Mouse (Mus musculus) bone marrow, adult 2 months (tissue): ENCODE measurements around the gene Lrba. TPM values are rescaled to one million over a fixed set of nuclear protein-coding genes. Genes with fewer than 3 reads are reported as not detected.

Experiments
- H3K27ac ChIP-seq: fragments of 200-500 bp; 2 replicates; pipeline ENCODE4 v1.5.1; 2012; ENCODE audit warnings: low read depth, mild to moderate bottlenecking, control low read depth, inconsistent platforms, low read length; ENCODE audit not compliant: control insufficient read depth, poor library complexity, insufficient read depth
- H3K4me1 ChIP-seq: fragments of 200-500 bp; 2 replicates; pipeline ENCODE4 v1.6.1; 2011; ENCODE audit warnings: low read length; ENCODE audit not compliant: control insufficient read depth, insufficient read depth
- H3K4me3 ChIP-seq: fragments of 200-500 bp; replicated peaks from 2 replicates; pipeline ENCODE3; 2011; ENCODE audit warnings: mild to moderate bottlenecking, low read depth, low read length, control low read depth; ENCODE audit not compliant: control insufficient read depth
- CTCF ChIP-seq: fragments of 200-500 bp; IDR thresholded peaks from 2 replicates; pipeline ENCODE4 v1.5.1; 2011; ENCODE audit warnings: low read length, control low read depth; ENCODE audit not compliant: control insufficient read depth, insufficient read depth
- POLR2A ChIP-seq: fragments of 200-500 bp; IDR thresholded peaks from 2 replicates; pipeline ENCODE4 v1.6.1; 2011; ENCODE audit warnings: low read depth, mild to moderate bottlenecking, control low read depth, low read length, borderline replicate concordance; ENCODE audit not compliant: control insufficient read depth
- WGBS: fragments of 180-500 bp; shearing (Covaris S2); methylation state at CpG from one replicate; pipeline ENCODE4 v1.1.7; 2018; 5-methylcytosine and 5-hydroxymethylcytosine counted together
- polyA plus RNA-seq: library from polyadenylated mRNA; stranded (reverse); fragments of >200 nt; gene quantifications from 2 replicates; pipeline ENCODE4 v1.2.4, GENCODE M21; 2011; ENCODE audit warnings: low replicate concordance; ENCODE audit not compliant: missing spikeins, insufficient read depth, insufficient read length

Gene Lrba
- polyA plus RNA-seq, 1 experiment: 12.3 TPM

DNA sequence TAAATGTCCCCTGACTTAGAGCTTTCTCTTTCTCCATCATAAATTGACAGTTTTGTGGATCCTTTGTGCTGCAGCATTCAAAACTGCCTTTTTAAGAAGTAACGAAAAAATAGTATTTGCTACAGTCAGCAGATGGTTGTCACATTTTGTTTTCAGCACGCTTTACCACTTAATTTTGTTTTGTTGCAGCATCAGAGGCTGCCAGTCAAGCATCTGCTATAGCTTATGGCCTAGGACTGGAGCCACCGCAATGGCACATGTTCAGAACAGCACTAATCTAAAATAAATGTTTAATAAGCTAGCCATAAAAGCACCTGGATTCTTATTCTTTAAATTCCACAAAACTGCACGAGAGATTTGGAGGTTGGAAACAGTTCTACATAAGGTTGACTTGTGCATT is 520.9 kb downstream of the Lrba start:
- Histone ChIP-seq H3K27ac (no peak overlapping the region), H3K4me3 (no peak overlapping the region), H3K4me1 (no peaks in the 10 kb centered on the region; the same call in 1 of the 2 replicates)
- 88% methylated on average over 4 of the region's 4 CpGs for WGBS
- TF ChIP-seq POLR2A (no peak), CTCF (no peak)

DNA sequence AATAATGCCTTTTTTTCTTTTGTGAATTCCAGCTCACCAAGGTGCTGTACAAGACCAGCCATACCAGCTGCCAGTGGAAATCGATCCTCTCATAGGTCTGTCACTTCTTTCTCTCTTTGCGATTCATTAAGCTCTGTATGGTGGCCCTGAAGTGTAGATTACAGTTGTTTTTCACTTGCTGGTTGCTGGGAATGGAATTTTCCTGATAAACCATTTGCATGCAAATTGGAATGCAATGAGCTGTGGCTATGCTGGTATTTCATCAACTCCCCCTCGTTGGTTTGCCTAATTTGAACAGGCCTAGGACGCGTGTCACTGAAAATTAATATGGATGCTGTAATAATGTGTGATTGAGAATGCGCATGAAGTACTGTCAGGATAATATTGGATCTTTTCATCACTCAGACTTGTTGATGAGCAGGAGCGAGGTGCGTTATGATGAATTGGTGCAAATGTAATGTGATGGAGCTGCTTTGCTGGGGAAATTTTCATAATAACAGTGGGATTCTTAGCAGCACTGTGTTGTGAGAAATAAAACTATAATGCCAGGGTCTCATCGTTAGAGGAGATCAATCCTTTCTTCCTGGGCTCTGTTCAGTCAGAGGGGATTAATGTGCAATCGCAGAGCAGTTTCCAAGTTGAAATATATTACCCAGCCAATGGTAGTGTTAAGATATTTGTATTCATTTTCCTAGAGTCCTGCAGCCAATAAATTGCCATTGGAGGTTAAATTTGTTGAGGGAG is 521.5 kb downstream of the Lrba start:
- Histone ChIP-seq H3K4me3 (no peak overlapping the region), H3K27ac (no peak overlapping the region), H3K4me1 (no peaks in the 10 kb centered on the region; the same call in 1 of the 2 replicates)
- TF ChIP-seq POLR2A: no peak
- no peak for TF ChIP-seq CTCF
- WGBS: 85% methylated on average over 10 of the region's 10 CpGs

DNA sequence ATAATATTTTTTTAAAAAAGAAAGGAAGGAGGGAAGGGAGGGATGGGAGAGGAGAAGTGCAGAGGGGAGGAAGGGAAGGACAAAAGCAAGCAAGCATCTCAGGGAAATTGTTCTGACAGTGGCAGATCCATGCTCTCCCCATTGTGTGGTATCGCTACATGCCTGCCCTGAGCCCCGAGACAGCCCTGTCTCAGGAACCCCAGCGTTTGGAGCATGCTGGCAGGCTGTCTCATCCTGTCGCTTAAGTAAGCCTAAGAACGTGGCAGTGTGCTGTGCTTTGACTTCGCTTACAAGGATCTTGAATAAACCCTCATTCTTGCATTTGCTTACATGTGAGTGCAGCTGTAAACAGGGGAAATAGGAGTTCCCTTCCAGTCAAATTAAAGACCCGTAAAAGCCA is 526.2 kb downstream of the Lrba start:
- 69% methylated on average over 7 of the region's 7 CpGs for WGBS
- no peak overlapping the region for H3K4me3 ChIP-seq
- TF ChIP-seq CTCF (no peak), POLR2A (no peak)
- H3K27ac ChIP-seq: no peak overlapping the region
- no peaks in the 10 kb centered on the region; the same call in 1 of the 2 replicates for H3K4me1 ChIP-seq

DNA sequence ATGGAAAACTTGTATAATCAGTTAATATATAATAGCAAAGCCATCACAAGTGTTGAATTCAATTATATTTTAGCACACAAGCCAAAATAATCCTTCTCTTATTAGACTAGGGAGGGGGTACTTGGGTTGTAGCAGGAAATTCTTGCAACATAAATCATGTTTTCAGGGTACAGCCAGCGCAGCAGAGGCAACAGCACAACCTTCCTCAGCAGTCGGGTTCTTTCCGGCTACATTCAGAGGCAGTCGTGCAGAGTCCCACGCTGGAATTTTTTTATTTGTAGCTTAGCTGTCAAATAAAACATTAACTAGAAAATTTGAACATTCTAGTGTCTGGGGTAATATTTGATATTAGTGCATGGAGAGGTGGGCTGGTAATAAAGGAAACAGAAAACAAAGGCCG is 529.7 kb downstream of the Lrba start:
- TF ChIP-seq CTCF (no peak), POLR2A (no peak)
- 11% methylated on average over 6 of the region's 6 CpGs for WGBS

DNA sequence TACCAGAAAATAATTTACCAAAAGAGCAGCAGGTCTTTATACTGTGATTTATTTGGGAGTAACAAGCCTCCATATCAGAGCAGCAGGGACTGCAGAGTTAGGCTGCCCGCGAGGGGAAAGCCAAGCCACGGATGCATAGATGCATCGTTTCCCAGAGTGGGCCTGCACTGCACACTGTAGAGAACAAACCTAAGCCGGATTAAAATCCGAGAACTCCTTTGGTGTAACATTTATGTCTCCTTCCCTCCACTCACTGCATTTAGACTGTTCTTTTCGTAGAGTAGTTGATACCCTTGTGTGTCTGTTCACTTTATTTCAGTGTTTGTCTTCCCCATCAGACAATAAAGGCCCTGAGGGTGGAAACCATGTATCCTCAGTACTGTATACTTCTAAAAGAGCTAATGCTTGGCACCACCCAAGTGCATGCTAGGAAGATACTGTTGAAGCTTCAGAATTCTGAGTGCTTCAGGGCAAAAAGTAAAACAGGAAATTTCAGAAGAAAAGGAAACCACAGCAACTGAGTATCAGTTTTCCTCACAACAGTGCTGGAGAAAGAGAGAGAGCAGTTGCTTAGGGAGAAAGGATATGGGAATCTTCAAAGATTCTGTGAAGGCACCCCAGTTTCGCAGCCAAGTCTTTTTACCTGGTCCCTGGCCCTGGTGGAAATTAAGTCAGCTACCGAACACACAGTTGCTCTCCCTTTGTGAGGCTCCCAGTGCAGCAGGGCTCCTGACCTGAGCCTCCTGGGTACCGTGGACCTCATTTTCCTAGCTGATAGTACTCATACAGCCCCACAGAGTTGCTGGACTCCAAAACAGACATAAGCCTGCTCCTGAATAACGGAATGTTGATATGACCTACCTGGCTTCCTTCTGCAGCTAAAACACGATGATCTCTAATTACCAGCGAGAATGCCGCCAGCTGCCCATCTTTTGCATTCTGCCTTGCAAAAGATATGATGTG is 530.4 kb downstream of the Lrba start:
- Histone ChIP-seq H3K4me3 (no peak overlapping the region), H3K27ac (no peak overlapping the region), H3K4me1 (no peaks in the 10 kb centered on the region; the same call in none of the 2 replicates)
- 37% methylated on average over 14 of the region's 14 CpGs for WGBS
- TF ChIP-seq CTCF: no peak
- no peak for TF ChIP-seq POLR2A

More for the DNA sequence above, 529.7 kb downstream of the Lrba start:
- Histone ChIP-seq H3K4me1 (no peaks in the 10 kb centered on the region; the same call in none of the 2 replicates), H3K4me3 (no peak overlapping the region), H3K27ac (no peak overlapping the region)

DNA sequence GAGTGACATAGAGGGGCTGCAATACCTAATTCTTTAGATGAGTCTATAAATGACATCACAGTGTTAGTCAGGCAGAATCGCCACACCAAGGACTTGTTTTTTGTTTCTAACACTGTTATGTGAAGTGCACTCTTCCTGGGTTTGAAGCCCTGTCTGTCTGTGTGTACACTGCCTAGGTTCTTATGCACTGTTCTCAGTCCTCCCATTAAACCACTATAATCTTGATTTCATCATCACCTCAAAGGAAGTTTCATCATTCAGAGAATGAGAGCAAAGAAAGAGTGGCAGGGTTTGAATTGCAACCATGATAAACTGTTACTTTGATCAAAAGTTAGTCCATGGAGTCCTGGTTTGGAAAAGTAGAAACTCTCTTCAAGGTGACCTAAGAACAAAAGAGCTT is 532.1 kb downstream of the Lrba start:
- TF ChIP-seq CTCF (no peak), POLR2A (no peak)
- Histone ChIP-seq H3K27ac (no peak overlapping the region), H3K4me3 (no peak overlapping the region), H3K4me1 (no peaks in the 10 kb centered on the region; the same call in none of the 2 replicates)
- 21% methylated on average over 1 of the region's 1 CpGs for WGBS

DNA sequence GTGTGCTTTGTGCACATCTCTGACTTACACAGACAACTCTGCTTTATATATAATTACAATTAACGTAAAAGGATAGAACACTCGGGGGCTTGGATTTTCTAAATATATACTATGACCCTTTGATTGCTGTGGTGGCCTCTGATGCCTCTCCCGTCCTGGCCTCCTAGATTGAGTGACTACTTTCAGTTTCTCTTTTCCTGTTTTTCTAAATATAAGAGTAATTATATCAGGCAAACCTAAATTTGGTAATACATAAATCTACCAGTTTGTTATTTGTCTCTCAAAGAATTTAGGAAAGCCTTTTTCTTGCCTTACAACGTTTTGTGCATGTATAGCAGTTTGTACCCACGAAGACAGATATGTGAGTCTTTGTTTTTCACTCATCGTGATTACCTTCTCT is 534.2 kb downstream of the Lrba start:
- TF ChIP-seq POLR2A: no peak
- TF ChIP-seq CTCF: no peak
- Histone ChIP-seq H3K27ac (no peak overlapping the region), H3K4me3 (peak overlapping the region; percentile 35), H3K4me1 (no peaks in the 10 kb centered on the region; the same call in none of the 2 replicates)
- WGBS: 4% methylated on average over 6 of the region's 6 CpGs

DNA sequence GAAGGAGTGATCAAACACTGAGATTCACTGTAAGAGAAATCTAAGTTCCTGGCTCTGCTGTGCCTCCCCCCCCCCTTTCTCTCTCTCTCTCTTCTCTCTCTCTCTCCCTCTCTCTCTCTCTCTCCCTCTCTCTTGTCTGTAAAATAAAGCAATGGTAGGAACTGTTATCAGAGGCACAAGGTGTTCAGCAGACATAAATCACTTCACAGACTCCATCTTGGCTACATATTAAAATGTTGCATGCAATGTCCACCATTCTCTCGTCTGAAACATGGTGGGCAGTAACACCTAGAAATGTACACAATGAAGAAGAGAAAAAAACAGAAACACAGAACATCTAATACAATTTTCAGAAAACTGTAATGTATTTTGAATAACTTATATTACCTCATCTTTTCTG is 534.9 kb downstream of the Lrba start:
- Histone ChIP-seq H3K4me1 (no peaks in the 10 kb centered on the region; the same call in none of the 2 replicates), H3K27ac (no peak overlapping the region), H3K4me3 (no peak overlapping the region)
- WGBS: 67% methylated on average over 1 of the region's 1 CpGs
- TF ChIP-seq POLR2A: no peak
